Mouse (Mus musculus): ENCODE results near the gene Gxylt2. TPM values are rescaled to one million over a fixed set of nuclear protein-coding genes. Genes with fewer than 3 reads are reported as not detected.

Gxylt2 gene
- polyA plus RNA-seq, 1 experiment from 2014 or later, result 0.13 TPM

- Histone ChIP-seq H3K4me3 (replicated peaks) (no peak overlapping the region), H3K9me3 (replicated peaks) (no peaks in the 10 kb centered on the region), H3K4me1 (replicated peaks) (peaks cover 2% of the 10 kb centered on the region; the same call in 1 of the 2 replicates), H3K36me3 (no peaks in the 10 kb centered on the region), H3K9ac (no peak overlapping the region), H3K4me2 (no peak overlapping the region), H3K27ac (no peak overlapping the region), H3K27me3 (no peaks in the 10 kb centered on the region)
- WGBS (ENCODE audit: insufficient replicate concordance), result 71% methylated on average over 6 of the region's 6 CpGs
- no peak for DNase-seq
- ATAC-seq (ENCODE audit: low read depth), result no peak
Measured at GRCm38 (mm10) chr6:100826046-100826445, 121.5 kb downstream of the Gxylt2 start.

GRCm38 (mm10) chr6:100828565-100828964 is 124.0 kb downstream of the Gxylt2 start:
- Histone ChIP-seq H3K27ac (no peak overlapping the region), H3K36me3 (no peaks in the 10 kb centered on the region), H3K4me1 (replicated peaks) (peaks cover 11% of the 10 kb centered on the region), H3K9ac (no peak overlapping the region), H3K4me2 (no peak overlapping the region), H3K9me3 (replicated peaks) (no peaks in the 10 kb centered on the region), H3K27me3 (no peaks in the 10 kb centered on the region), H3K4me3 (replicated peaks) (no peak overlapping the region)
- 74% methylated on average over 7 of the region's 7 CpGs for WGBS (ENCODE audit: insufficient replicate concordance)
- ATAC-seq (ENCODE audit: low read depth) (no peak), DNase-seq (no peak)

GRCm38 (mm10) chr6:100829770-100830169 is 125.2 kb downstream of the Gxylt2 start:
- H3K27me3 ChIP-seq, result no peaks in the 10 kb centered on the region
- no peaks in the 10 kb centered on the region for H3K36me3 ChIP-seq
- ATAC-seq (ENCODE audit: low read depth), result no peak
- no peaks in the 10 kb centered on the region for H3K9me3 ChIP-seq (replicated peaks)
- no peak overlapping the region for H3K9ac ChIP-seq
- peaks cover 16% of the 10 kb centered on the region for H3K4me1 ChIP-seq (replicated peaks)
- WGBS (ENCODE audit: insufficient replicate concordance), result 73% methylated on average over 5 of the region's 5 CpGs
- DNase-seq, result no peak
- no peak overlapping the region for H3K4me2 ChIP-seq
- H3K4me3 ChIP-seq (replicated peaks), result no peak overlapping the region
- no peak overlapping the region for H3K27ac ChIP-seq

- Histone ChIP-seq H3K36me3 (peaks cover 10% of the 10 kb centered on the region), H3K9ac (no peak overlapping the region), H3K4me2 (no peak overlapping the region), H3K4me3 (replicated peaks) (no peak overlapping the region), H3K27ac (no peak overlapping the region), H3K4me1 (replicated peaks) (peaks cover 28% of the 10 kb centered on the region), H3K9me3 (replicated peaks) (no peaks in the 10 kb centered on the region), H3K27me3 (no peaks in the 10 kb centered on the region)
- WGBS (ENCODE audit: insufficient replicate concordance), result 48% methylated on average over 3 of the region's 3 CpGs
- DNase-seq (no peak), ATAC-seq (ENCODE audit: low read depth) (no peak)
Measured at GRCm38 (mm10) chr6:100831188-100831587, 126.7 kb downstream of the Gxylt2 start.

- Histone ChIP-seq H3K4me2 (no peak overlapping the region), H3K4me3 (replicated peaks) (no peak overlapping the region), H3K27me3 (no peaks in the 10 kb centered on the region), H3K36me3 (peaks cover 16% of the 10 kb centered on the region), H3K4me1 (replicated peaks) (peaks cover 31% of the 10 kb centered on the region), H3K9ac (no peak overlapping the region), H3K27ac (no peak overlapping the region), H3K9me3 (replicated peaks) (no peaks in the 10 kb centered on the region)
- 86% methylated on average over 6 of the region's 6 CpGs for WGBS (ENCODE audit: insufficient replicate concordance)
- DNase-seq, result no peak
- no peak for ATAC-seq (ENCODE audit: low read depth)
Measured at GRCm38 (mm10) chr6:100831751-100832150, 127.2 kb downstream of the Gxylt2 start.

GRCm38 (mm10) chr6:100833355-100833754 is 128.8 kb downstream of the Gxylt2 start, which contains the start of gene Ppp4r2:
Gene Ppp4r2 (plus strand): TSS chr6:100833622.
- Histone ChIP-seq H3K36me3 (peaks cover 32% of the 10 kb centered on the region), H3K4me1 (replicated peaks) (peaks cover 38% of the 10 kb centered on the region), H3K27ac (peak within 1 kb of the TSS; percentile 80), H3K9me3 (replicated peaks) (no peaks in the 10 kb centered on the region), H3K27me3 (no peaks in the 10 kb centered on the region), H3K4me3 (replicated peaks) (peak within 1 kb of the TSS; percentile 94), H3K4me2 (peak within 1 kb of the TSS; percentile 75), H3K9ac (peak within 1 kb of the TSS; percentile 92)
- DNase-seq (peak; percentile 84), ATAC-seq (ENCODE audit: low read depth) (peak; percentile 97)
- WGBS (ENCODE audit: insufficient replicate concordance), result under 1% methylated on average over 41 of the region's 50 CpGs

GRCm38 (mm10) chr6:100833811-100834481 is 129.4 kb downstream of the Gxylt2 start:
- DNase-seq, result peak; percentile 45
- ATAC-seq (ENCODE audit: low read depth), result peak; percentile 79
- Histone ChIP-seq H3K4me1 (replicated peaks) (peaks cover 39% of the 10 kb centered on the region), H3K9me3 (replicated peaks) (no peaks in the 10 kb centered on the region), H3K27ac (peak overlapping the region; percentile 80), H3K9ac (peak overlapping the region; percentile 92), H3K27me3 (no peaks in the 10 kb centered on the region), H3K4me2 (peak overlapping the region; percentile 75), H3K4me3 (replicated peaks) (peak overlapping the region; percentile 94), H3K36me3 (peaks cover 37% of the 10 kb centered on the region)
- WGBS (ENCODE audit: insufficient replicate concordance), result under 1% methylated on average over 45 of the region's 72 CpGs

GRCm38 (mm10) chr6:100834489-100835160 is 130.1 kb downstream of the Gxylt2 start:
- WGBS (ENCODE audit: insufficient replicate concordance), result 24% methylated on average over 9 of the region's 9 CpGs
- H3K4me2 ChIP-seq, result peak overlapping the region; percentile 75
- ATAC-seq (ENCODE audit: low read depth) (no peak), DNase-seq (no peak)
- peaks cover 44% of the 10 kb centered on the region for H3K36me3 ChIP-seq
- peak overlapping the region; percentile 92 for H3K9ac ChIP-seq
- H3K4me3 ChIP-seq (replicated peaks), result peak overlapping the region; percentile 94
- H3K27me3 ChIP-seq, result no peaks in the 10 kb centered on the region
- peaks cover 43% of the 10 kb centered on the region for H3K4me1 ChIP-seq (replicated peaks)
- H3K27ac ChIP-seq, result no peak overlapping the region
- H3K9me3 ChIP-seq (replicated peaks), result no peaks in the 10 kb centered on the region

GRCm38 (mm10) chr6:100845058-100845457 is 140.5 kb downstream of the Gxylt2 start:
- 82% methylated on average over 4 of the region's 4 CpGs for WGBS (ENCODE audit: insufficient replicate concordance)
- H3K4me3 ChIP-seq (replicated peaks), result no peak overlapping the region
- no peaks in the 10 kb centered on the region for H3K9me3 ChIP-seq (replicated peaks)
- DNase-seq (no peak), ATAC-seq (ENCODE audit: low read depth) (no peak)
- no peak overlapping the region for H3K27ac ChIP-seq
- no peak overlapping the region for H3K4me2 ChIP-seq
- H3K4me1 ChIP-seq (replicated peaks), result peaks cover 27% of the 10 kb centered on the region
- no peaks in the 10 kb centered on the region for H3K27me3 ChIP-seq
- H3K9ac ChIP-seq, result no peak overlapping the region
- H3K36me3 ChIP-seq, result peaks cover 60% of the 10 kb centered on the region

GRCm38 (mm10) chr6:100847264-100847663 is 142.7 kb downstream of the Gxylt2 start:
- DNase-seq (no peak), ATAC-seq (ENCODE audit: low read depth) (no peak)
- Histone ChIP-seq H3K4me1 (replicated peaks) (peaks cover 40% of the 10 kb centered on the region), H3K27ac (no peak overlapping the region), H3K27me3 (no peaks in the 10 kb centered on the region), H3K36me3 (peaks cover 53% of the 10 kb centered on the region), H3K4me2 (no peak overlapping the region), H3K4me3 (replicated peaks) (no peak overlapping the region), H3K9ac (no peak overlapping the region), H3K9me3 (replicated peaks) (no peaks in the 10 kb centered on the region)
- 87% methylated on average over 5 of the region's 5 CpGs for WGBS (ENCODE audit: insufficient replicate concordance)

GRCm38 (mm10) chr6:100848682-100849375 is 144.3 kb downstream of the Gxylt2 start:
- no peak for ATAC-seq (ENCODE audit: low read depth)
- DNase-seq, result no peak
- H3K4me2 ChIP-seq, result no peak overlapping the region
- no peaks in the 10 kb centered on the region for H3K27me3 ChIP-seq
- no peak overlapping the region for H3K9ac ChIP-seq
- peaks cover 40% of the 10 kb centered on the region for H3K4me1 ChIP-seq (replicated peaks)
- H3K9me3 ChIP-seq (replicated peaks), result no peaks in the 10 kb centered on the region
- WGBS (ENCODE audit: insufficient replicate concordance), result 82% methylated on average over 9 of the region's 9 CpGs
- H3K27ac ChIP-seq, result no peak overlapping the region
- H3K36me3 ChIP-seq, result peaks cover 43% of the 10 kb centered on the region
- no peak overlapping the region for H3K4me3 ChIP-seq (replicated peaks)
